Mouse (Mus musculus): ENCODE data around the gene Tor4a. TPM values are rescaled to one million over a fixed set of nuclear protein-coding genes. Genes with fewer than 3 reads are reported as not detected.
A peak's percentile ranks its signal among the peaks of the same experiment; 100 is the strongest.

Tor4a gene
- total RNA-seq, 2 experiments from 2014 or later = 4.4 to 5.8 TPM

- peak; percentile 98 for DNase-seq
These were observed 28.4 kb upstream of the Tor4a start for GRCm38 (mm10) chr2:25224766-25225752.

DNA sequence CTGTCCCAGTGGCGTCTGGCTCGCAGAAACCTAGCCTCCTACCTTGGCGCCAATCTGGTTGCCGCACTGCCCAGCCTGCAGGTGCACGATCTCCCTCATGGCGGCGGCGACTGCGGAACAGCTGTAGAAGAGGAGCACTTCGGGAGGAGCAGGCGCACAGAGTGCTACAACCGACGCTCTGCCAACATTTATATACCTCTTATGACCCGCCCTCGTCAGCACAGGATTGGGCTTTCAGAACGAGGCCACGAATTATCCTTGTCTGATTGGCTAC is 27.7 kb upstream of the Tor4a start, which contains the start of gene Tubb4b:
TSS of gene Tubb4b (minus strand) at position 211 of the 274 bp plus-strand sequence.
- DNase-seq = no peak

DNA sequence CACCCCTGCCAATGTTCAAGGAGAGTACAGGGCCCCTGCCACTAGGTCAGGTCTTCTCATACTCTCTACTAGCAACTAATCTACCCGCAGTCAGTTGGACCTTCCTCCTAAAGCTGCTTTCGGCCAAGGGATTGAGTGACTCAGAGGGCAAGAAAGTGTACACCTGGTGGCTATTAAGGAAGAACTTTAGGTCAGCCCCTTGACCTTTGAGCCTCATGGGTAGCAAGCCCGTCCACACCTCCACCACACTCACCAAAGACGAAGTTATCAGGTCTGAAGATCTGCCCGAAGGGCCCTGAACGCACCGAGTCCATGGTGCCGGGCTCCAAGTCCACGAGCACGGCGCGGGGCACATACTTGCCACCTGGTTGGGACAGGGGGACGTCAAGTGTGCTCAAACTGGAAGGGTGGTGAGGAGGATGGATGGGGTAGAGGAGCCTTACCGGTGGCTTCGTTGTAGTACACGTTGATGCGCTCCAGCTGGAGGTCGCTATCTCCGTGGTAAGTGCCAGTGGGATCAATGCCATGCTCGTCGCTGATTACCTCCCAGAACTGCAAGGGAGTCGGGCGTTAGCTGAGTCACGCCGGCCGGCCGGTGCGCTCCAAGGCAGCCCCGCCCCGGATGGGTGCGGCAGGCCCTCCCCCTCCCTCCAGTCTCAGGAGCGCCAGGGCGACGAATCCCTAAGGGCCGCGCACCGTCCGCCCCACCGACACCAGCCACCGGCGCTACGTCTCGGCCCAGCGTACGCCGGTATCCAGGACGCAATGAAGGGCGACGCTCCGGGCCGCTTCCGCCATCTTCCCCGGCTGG is 27.2 kb upstream of the Tor4a start:
- DNase-seq = peak; percentile 88

DNA sequence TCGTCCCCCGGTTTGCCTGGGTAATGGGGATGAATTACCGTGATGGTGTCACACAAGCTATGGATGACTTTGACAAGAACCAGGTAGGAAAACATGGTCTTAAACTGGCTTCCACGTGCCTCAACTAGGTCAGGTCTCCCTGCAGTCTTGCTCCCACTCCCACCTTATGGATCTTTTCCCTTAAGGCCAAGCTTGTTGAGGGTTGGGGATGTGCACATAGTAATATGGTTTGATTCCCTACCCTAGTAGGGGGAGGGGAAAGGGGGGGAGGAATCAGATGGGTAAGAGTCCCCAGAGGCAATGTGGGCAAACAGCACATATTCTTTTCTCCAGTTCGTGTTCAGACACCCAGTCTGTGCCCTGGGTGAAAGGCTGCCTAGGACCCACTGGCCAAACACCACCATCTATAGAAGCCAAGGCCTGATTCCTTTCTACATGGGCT is 24.7 kb upstream of the Tor4a start:
- no peak for DNase-seq

- DNase-seq = no peak
These were observed 21.8 kb upstream of the Tor4a start, which contains the start of gene Fam166a for GRCm38 (mm10) chr2:25218445-25218844. TSS of gene Fam166a (plus strand) at chr2:25218745.

GRCm38 (mm10) chr2:25217666-25218065 is 21.0 kb upstream of the Tor4a start:
- no peak for DNase-seq

DNA sequence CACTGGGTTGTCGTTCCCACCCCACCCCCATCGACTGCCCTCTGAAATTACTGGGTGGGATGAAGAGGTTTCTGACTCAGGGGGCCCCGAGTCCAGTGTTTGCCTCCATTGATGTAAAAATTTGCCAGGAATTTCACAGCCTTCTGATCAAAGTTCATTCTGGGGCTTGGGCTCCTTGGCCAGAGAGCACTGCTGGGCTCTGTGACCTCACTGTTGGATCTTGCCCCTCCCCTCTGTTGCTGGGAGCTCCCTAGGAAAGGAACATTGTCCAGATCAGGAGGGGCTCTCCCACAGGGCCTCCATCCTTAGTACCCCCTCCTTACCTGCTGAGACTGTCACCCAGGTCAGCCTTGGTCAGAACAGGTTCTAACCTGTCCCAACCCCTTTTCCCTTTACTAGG is 17.8 kb upstream of the Tor4a start, which contains the start of gene Stpg3:
TSS of gene Stpg3 (minus strand) at position 194 of the 400 bp plus-strand sequence.
- no peak for DNase-seq

- no peak for DNase-seq
These were observed 16.7 kb upstream of the Tor4a start for GRCm38 (mm10) chr2:25213266-25213865.

GRCm38 (mm10) chr2:25211121-25211670 is 14.5 kb upstream of the Tor4a start, which contains the start of gene Nelfb:
TSS of gene Nelfb (minus strand) at chr2:25211489.
- peak; percentile 94 for DNase-seq

DNA sequence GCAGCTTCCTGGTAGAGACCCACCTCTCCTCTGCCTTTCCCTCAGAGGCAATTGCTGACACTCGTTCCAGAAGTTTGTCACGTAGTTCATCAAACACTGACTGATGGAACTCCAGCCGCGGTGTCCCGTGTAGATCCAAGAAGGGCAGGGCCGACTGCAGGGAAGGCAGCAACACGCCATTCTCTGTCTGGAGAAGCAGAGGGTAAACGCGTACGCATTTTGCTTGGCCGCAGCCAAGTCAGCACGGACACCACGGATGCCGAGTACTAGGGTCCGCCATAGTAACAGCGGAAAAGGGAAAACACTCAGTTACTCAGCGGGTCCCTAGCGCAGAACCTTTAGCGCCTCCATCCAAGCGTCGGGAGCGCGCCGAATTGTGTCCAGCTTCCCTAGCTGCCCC is 14.0 kb upstream of the Tor4a start:
- DNase-seq = no peak

GRCm38 (mm10) chr2:25207593-25207992 is 10.9 kb upstream of the Tor4a start:
- DNase-seq = no peak

DNA sequence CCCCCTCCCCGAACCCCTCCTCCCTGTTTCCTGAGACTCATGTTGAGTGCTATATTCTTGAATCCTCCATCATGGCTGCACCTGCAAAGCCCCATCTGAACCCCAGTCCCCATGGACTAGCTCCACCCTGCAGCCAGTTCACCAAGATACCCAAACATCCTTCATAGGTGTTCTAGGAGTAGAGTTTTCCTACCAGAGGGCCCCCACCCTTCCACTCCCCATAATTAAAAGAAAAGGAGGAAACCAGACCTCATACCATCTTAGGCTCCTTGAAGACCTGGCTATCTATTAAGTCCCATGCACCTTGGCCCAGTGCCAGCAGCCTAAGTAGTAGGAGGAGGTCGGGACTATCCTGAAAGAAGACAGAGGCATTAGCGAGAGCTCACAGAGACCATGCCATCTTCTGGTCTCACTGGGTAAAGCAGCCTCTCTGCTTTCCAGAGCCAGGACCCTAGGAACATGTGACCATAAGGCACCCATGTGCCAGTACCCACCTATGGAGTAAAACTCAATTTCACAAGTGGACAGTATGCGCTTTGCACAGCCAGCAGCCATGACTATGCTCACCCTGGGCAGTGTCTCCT is 7.0 kb upstream of the Tor4a start:
- peak; percentile 50 for DNase-seq

GRCm38 (mm10) chr2:25200631-25201030 is 3.9 kb upstream of the Tor4a start:
- DNase-seq = no peak

DNA sequence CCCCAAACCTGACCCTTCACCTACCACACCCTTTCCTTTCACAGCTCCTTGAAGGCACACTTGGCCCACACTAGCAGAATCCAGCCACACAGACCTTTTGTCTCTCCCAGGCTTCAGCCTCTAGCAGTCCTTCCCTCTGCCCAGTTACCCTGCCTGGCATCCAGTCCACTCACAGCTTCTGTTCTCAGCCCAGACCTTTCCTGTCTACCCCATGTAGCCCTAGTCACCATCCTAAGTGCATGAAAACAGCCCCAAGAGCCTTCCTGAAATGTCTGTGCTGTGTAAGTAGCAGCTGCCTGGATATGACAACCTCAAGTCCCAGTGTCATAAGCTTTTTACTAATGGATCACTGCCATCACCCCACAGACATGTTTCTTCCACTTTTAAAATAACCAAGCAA is 1.3 kb upstream of the Tor4a start:
- DNase-seq = no peak

- DNase-seq = no peak
These were observed 505 bp upstream of the Tor4a start for GRCm38 (mm10) chr2:25197191-25197590.

DNA sequence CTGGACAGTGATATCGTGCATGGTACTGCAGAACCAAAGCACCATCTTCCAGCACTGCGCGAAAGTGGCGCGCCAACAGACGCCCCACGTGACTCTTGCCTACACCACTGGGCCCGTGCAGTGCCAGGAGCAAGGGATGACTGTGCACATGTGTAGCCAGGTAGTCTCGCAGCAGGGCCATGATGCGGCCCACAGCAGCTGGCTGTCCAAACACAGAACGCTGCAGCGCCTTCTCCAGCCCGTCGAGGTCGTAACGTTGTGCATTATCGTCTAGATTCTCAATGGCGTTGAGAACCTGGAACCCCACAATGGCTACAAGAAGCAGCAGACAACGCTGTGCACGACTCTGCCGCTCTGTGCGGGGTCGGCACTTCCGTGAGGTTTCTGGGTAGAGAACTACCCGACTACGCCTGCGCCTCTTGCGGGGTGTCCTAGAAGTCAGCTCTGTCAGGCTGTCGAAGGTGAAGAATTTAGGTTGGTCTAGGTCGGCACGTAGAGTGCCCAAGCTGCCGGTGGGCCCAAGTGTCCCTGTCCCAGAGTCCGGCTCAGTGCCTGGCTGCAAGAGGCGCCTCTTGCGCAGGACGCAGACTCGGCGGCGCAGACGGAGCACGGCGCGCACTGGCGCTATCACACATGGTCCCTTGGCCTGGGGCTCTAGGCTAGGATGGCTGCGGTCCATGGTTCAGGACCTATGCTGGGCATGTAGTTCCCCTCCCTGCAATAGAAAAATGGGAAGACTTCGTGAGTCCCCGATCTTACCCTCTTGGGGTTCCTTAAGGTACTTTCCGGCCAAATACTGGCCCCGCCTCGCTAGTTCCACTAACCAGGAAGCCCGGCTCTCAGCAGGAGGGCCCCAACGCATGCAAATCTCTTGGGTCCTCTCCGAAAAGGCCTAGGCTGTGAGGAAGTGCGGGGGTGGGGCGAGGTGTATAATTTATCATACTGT is 1.2 kb downstream of the Tor4a start:
- peak; percentile 60 for DNase-seq

- no peak for DNase-seq
These were observed 2.1 kb downstream of the Tor4a start for GRCm38 (mm10) chr2:25194486-25195171.

DNA sequence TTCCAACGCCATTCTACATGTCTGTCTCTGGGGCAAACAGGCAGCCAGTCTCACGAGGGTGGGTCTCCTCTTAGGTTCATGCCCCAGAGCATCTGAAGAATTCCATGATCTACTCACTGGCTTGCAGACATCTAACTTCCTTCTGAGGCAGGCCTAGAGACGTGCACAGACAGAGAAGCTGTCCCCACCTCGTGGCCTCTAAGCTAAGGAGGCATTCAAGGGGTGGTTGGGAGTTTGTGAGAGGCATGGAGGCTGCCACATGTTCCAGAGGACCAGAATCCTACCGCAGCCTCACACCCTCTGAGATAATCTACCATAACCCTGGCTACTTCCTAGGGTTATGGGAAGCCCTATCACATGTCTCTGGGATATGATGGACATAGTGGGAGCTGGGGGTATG is 2.7 kb downstream of the Tor4a start:
- DNase-seq = no peak

- DNase-seq = peak; percentile 88
These were observed 3.3 kb downstream of the Tor4a start for GRCm38 (mm10) chr2:25193330-25193770.

DNA sequence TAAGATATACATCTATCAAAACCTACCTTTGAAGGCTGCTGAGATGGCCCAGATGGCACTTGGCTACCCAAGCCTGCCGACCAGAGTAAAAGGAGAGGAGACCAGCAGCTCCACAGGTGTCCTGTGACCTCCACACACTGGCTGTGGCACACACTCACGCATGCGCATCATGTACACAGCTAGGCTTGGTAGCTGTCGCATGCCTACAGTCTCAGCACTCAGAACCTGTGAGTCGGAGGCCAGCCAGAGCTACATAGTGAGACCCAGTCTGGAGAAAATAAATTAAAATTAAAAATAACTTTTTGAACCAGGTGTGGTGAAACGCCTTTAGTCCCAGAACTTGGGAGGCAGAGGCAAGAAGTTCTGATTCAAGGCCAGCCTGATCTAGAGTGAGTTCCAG is 8.8 kb downstream of the Tor4a start:
- DNase-seq = no peak

Data from heart, postnatal 4 days (tissue).